Mouse (Mus musculus) brain, adult 10 weeks (tissue): ENCODE data around the gene Mbl2. TPM values are rescaled to one million over a fixed set of nuclear protein-coding genes. Genes with fewer than 3 reads are reported as not detected.

Source experiments
- polyA plus RNA-seq: library from polyadenylated mRNA; stranded (reverse); fragments of 350-450 nt; fragmentation: Illumina TruSeq; extraction: RNeasy Lipid Tissue Mini Kit (QIAGEN cat#74804); gene quantifications from one replicate; pipeline ENCODE4 v1.2.3, GENCODE M21; 2015; ENCODE audit warnings: low read depth, low replicate concordance

Mbl2 gene
- polyA plus RNA-seq = not detected

DNA sequence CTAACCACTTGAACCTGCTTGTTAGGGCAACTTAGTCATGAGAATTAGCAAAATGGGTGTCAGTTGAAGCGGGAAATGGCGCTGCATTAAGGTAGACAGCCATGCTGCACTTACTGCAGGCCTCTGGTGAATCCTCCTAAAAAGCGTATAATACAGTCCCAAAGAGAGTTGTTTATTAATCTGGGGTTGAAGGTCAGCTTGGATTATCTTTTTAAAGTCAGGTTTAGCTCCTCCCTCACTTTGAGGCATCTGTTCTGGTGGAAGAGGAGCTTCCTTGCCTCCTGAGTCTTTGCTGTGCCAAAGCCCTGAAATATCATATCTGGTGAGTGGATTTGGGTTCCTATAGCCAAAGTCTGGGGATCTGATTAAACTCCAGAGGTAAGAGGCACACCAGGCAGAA, at the start of gene Mbl2:
Gene Mbl2, plus strand, starts transcription at position 252 of the 400 bp plus-strand sequence.

Other genes with a start within 250 kb of the Mbl2 start
- not detected for gene Trpd52l3, start 229.2 kb upstream of the Mbl2 start, polyA plus RNA-seq
- 50.1 TPM for gene Uhrf2, start 202.4 kb upstream of the Mbl2 start, polyA plus RNA-seq
- 17.3 TPM for gene Gldc, start 57.5 kb upstream of the Mbl2 start, polyA plus RNA-seq